Comparison of ENCODE assay signal across 13 mouse cellular contexts in the genomic region with DNA sequence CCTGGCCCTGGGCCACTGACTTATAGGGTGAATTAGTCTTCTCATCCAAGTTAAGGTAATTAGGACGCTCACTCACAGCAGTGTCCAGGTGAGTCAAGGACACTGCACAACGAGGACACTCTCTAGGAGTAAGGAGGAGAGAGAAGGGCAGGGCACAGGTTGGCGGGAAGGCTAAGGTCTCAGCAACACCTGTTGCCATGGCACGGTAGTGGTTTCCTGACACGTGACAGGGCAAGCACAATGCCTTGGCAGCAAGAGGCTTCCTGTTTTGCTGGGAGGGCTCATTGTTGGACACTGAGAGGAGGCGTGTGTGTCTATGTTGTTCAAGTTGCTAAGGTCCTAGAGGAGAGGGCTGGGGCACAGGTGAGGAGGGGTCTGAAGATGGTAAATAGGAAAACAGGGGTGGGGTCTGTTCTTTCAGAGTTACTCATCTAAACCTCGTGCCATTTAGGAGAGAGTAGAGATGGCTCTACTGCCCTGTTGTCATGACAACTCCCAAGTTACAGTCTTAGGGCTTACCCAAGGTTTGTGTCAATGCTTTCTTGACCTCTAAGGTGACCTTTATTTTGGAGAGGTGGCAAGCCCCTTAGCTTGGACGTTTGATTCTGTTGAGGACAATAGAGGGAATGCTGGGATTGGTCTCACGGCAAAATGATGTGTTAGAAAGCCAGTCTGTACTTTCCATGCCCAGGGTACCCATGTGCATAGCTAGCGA. TPM values are rescaled to one million over a fixed set of nuclear protein-coding genes. Genes with fewer than 3 reads are reported as not detected.
DNase-seq lines count a peak whose midpoint lies in the region; ATAC-seq and TF ChIP-seq lines count a peak whose summit lies in the region.
"Had no signal": no experiment of that assay in that cellular context is flagged by ENCODE, and none has a peak within 500 bp of the region (broad histone marks: within the 10 kb centered on the region; RNA-seq: fewer than 3 reads in every experiment).

No protein-coding gene starts in this region.

- TF ChIP-seq CTCF in lung, embryonic 14.5 days (IDR thresholded peaks at IDR 0.05; ENCODE audit: low read depth): no peak
- no peak for TF ChIP-seq CTCF in lung, adult 2 months (IDR thresholded peaks at IDR 0.05; ENCODE audit: insufficient read depth, low read length)

- H3K9ac ChIP-seq in lung, embryonic 14.5 days: no peak overlapping the region
- no peak overlapping the region for H3K9ac ChIP-seq in intestine, embryonic 16.5 days (ENCODE audit: low read depth, low read length)
- H3K9ac ChIP-seq: forebrain, embryonic 13.5 days; hindbrain, embryonic 12.5 days; limb, embryonic 13.5 days; neural tube, embryonic 15.5 days had no signal

- ATAC-seq in lung, embryonic 14.5 days (ENCODE audit: insufficient read depth): no peak
- 0 out of 2 replicates have a peak, but pooled peaks have one; percentile 10 for ATAC-seq in erythroid progenitor cell, adult 5-6 weeks (replicated peaks; ENCODE audit: low FRiP score, poor library complexity, severe bottlenecking)
- no peak for ATAC-seq in intestine, embryonic 16.5 days
- ATAC-seq: forebrain, embryonic 13.5 days had no signal

- no peaks in the 10 kb centered on the region for H3K36me3 ChIP-seq in lung, embryonic 14.5 days (ENCODE audit: insufficient read depth)
- no peaks in the 10 kb centered on the region for H3K36me3 ChIP-seq in intestine, embryonic 16.5 days (ENCODE audit: control insufficient read depth, insufficient read depth, low read length)
- H3K36me3 ChIP-seq: hindbrain, embryonic 12.5 days; limb, embryonic 13.5 days; neural tube, embryonic 15.5 days had no signal

- H3K4me2 ChIP-seq in lung, embryonic 14.5 days: no peak overlapping the region
- H3K4me2 ChIP-seq in intestine, embryonic 16.5 days (ENCODE audit: low read depth, low read length): no peak overlapping the region
- H3K4me2 ChIP-seq: forebrain, embryonic 13.5 days; hindbrain, embryonic 12.5 days; limb, embryonic 13.5 days; midbrain, embryonic 11.5 days; neural tube, embryonic 15.5 days had no signal

- peak; percentile 32 for DNase-seq in lung, embryonic 14.5 days
- no peak for DNase-seq in lung, adult 2 months
- peak; percentile 47 to 83 for DNase-seq in natural killer cell, adult 2 months (ENCODE audit: low spot score in 2 of 2)
- DNase-seq in frontal cortex, postnatal 25 days (ENCODE audit: low spot score in 2 of 2): no peak
- no peak for DNase-seq in layer of hippocampus, postnatal 25 days (ENCODE audit: extremely low spot score in 1 of 2, low spot score in 1 of 2)
- DNase-seq in cerebellum, postnatal 25 days: no peak

- TF ChIP-seq POLR2A in lung, adult 2 months (IDR thresholded peaks at IDR 0.05; ENCODE audit: borderline replicate concordance, extremely low read depth, low read depth, low read length): no peak

- no peak overlapping the region for H3K27ac ChIP-seq in lung, embryonic 14.5 days (ENCODE audit: low read depth)
- no peak overlapping the region for H3K27ac ChIP-seq in intestine, embryonic 16.5 days (ENCODE audit: low read length)
- H3K27ac ChIP-seq: forebrain, embryonic 13.5 days; hindbrain, embryonic 12.5 days; limb, embryonic 13.5 days; neural tube, embryonic 15.5 days had no signal

- H3K4me3 ChIP-seq in lung, embryonic 14.5 days (ENCODE audit: low read depth, low read length): no peak overlapping the region
- H3K4me3 ChIP-seq in lung, adult 2 months (replicated peaks; ENCODE audit: extremely low read depth, low read depth, low read length): no peak overlapping the region
- no peak overlapping the region for H3K4me3 ChIP-seq in intestine, embryonic 16.5 days (ENCODE audit: low read length)
- H3K4me3 ChIP-seq: forebrain, embryonic 13.5 days; hindbrain, embryonic 12.5 days; limb, embryonic 13.5 days; neural tube, embryonic 15.5 days had no signal

- no peaks in the 10 kb centered on the region for H3K9me3 ChIP-seq in lung, embryonic 14.5 days (ENCODE audit: low read depth, low read length)
- no peaks in the 10 kb centered on the region for H3K9me3 ChIP-seq in intestine, embryonic 16.5 days (ENCODE audit: control insufficient read depth, low read length)
- H3K9me3 ChIP-seq: forebrain, embryonic 13.5 days; hindbrain, embryonic 12.5 days; limb, embryonic 13.5 days; neural tube, embryonic 15.5 days had no signal

- H3K27me3 ChIP-seq in lung, embryonic 14.5 days (ENCODE audit: insufficient read depth, low read length): no peaks in the 10 kb centered on the region
- no peaks in the 10 kb centered on the region for H3K27me3 ChIP-seq in intestine, embryonic 16.5 days (replicated peaks; ENCODE audit: control insufficient read depth, insufficient read depth, low read length)
- H3K27me3 ChIP-seq: forebrain, embryonic 13.5 days; hindbrain, embryonic 12.5 days; limb, embryonic 13.5 days; neural tube, embryonic 15.5 days had no signal

- 68% methylated on average over 10 of the region's 10 CpGs for WGBS in lung, embryonic 14.5 days
- 48% methylated on average over 10 of the region's 10 CpGs for WGBS in lung, adult 2 months
- WGBS in intestine, embryonic 16.5 days: 71% methylated on average over 10 of the region's 10 CpGs

- no peaks in the 10 kb centered on the region for H3K4me1 ChIP-seq in lung, embryonic 14.5 days (ENCODE audit: insufficient read depth)
- H3K4me1 ChIP-seq in lung, adult 2 months (ENCODE audit: control insufficient read depth, insufficient read depth, low read length): peaks cover 5% of the 10 kb centered on the region
- no peaks in the 10 kb centered on the region for H3K4me1 ChIP-seq in intestine, embryonic 16.5 days (ENCODE audit: control insufficient read depth, insufficient read depth, low read length)
- H3K4me1 ChIP-seq: forebrain, embryonic 13.5 days; hindbrain, embryonic 12.5 days; neural tube, embryonic 15.5 days had no signal

RNA-seq across cellular contexts. Expression of gene Ccr7, which starts 8.3 kb away (rescaled TPM):
- 0.30 and 0.45 TPM in 2 replicates for polyA plus RNA-seq in lung, embryonic 14.5 days (2014; fragmentation: Nextera tagmentation; extraction: Ambion mirVana)
- polyA plus RNA-seq in lung, adult 2 months (2012; rRNA removed): 15.5 and 19.7 TPM in 2 replicates
- 1.4 and 8.0 TPM in 2 replicates for total RNA-seq in erythroid progenitor cell, adult 5-6 weeks (2015; ENCODE audit: low replicate concordance)
- 1.3 and 2.0 TPM in 2 replicates for total RNA-seq in erythroid progenitor cell, adult 5-6 weeks (2017; ENCODE audit: low replicate concordance)
- total RNA-seq in layer of hippocampus, postnatal 25 days (2021): not detected
- 0.36 and 0.64 TPM in 2 replicates for polyA plus RNA-seq in intestine, embryonic 16.5 days (2015; fragmentation: Nextera tagmentation; extraction: Ambion mirVana)
- polyA plus RNA-seq: forebrain, embryonic 13.5 days; midbrain, embryonic 11.5 days; neural tube, embryonic 15.5 days had no signal

Comparison
In these comparisons a context has a peak if more than half of its experiments do, and no peak if none do; other contexts are left out.
1. DNase-seq: peak in lung, embryonic 14.5 days (single experiment) and natural killer cell, adult 2 months (2 of 2); none in lung, adult 2 months (single experiment), frontal cortex, postnatal 25 days (0 of 2), layer of hippocampus, postnatal 25 days (0 of 2) and cerebellum, postnatal 25 days (0 of 2).
2. RNA of gene Ccr7, which starts 8.3 kb away (polyA plus RNA-seq): 15.5 to 19.7 TPM in lung, adult 2 months; 0.36 to 0.64 TPM in intestine, embryonic 16.5 days and 0.30 to 0.45 TPM in lung, embryonic 14.5 days; every median in the first group is over 10 times any median in the second.